Mouse (Mus musculus) liver, embryonic 15.5 days (tissue): Measurements from ENCODE around the gene Zfp668. TPM values are rescaled to one million over a fixed set of nuclear protein-coding genes. Genes with fewer than 3 reads are reported as not detected.

Experiments used
- ATAC-seq: fragments of 200-750 bp; cut with Nextera tagmentation; 2 replicates; pipeline ENCODE4 v1.8.0; 2017; ENCODE audit warnings: moderate number of reproducible peaks, mild to moderate bottlenecking, moderate library complexity; ENCODE audit not compliant: insufficient read depth
- H3K27ac ChIP-seq: fragments of 300-500 bp; sonication (generic); replicated peaks from 2 replicates; pipeline ENCODE4 v1.5.1; 2015; ENCODE audit warnings: mild to moderate bottlenecking, inconsistent platforms
- H3K27me3 ChIP-seq: fragments of 300-500 bp; sonication (generic); 2 replicates; pipeline ENCODE4 v1.6.1; 2015; ENCODE audit warnings: mild to moderate bottlenecking, inconsistent platforms
- H3K36me3 ChIP-seq: fragments of 300-500 bp; sonication (generic); replicated peaks from 2 replicates; pipeline ENCODE4 v1.6.1; 2015; ENCODE audit warnings: moderate library complexity, mild to moderate bottlenecking, inconsistent platforms
- H3K4me1 ChIP-seq: fragments of 300-500 bp; sonication (generic); replicated peaks from 2 replicates; pipeline ENCODE4 v1.6.1; 2015; ENCODE audit warnings: inconsistent platforms
- H3K4me2 ChIP-seq: fragments of 300-500 bp; sonication (generic); 2 replicates; pipeline ENCODE4 v1.6.1; 2015; ENCODE audit warnings: moderate library complexity, mild to moderate bottlenecking, inconsistent platforms
- H3K4me3 ChIP-seq: fragments of 300-500 bp; sonication (generic); replicated peaks from 2 replicates; pipeline ENCODE4 v1.5.1; 2015; ENCODE audit warnings: mild to moderate bottlenecking, inconsistent platforms
- H3K9ac ChIP-seq: fragments of 300-500 bp; sonication (generic); 2 replicates; pipeline ENCODE4 v1.6.1; 2015; ENCODE audit warnings: moderate library complexity, mild to moderate bottlenecking, inconsistent platforms
- H3K9me3 ChIP-seq: fragments of 300-500 bp; sonication (generic); replicated peaks from 2 replicates; pipeline ENCODE4 v1.6.1; 2016; ENCODE audit warnings: inconsistent platforms
- WGBS: fragments of 180-500 bp; shearing (Covaris S2); methylation state at CpG from one replicate; pipeline ENCODE4 v1.1.7; 2015; ENCODE audit warnings: mixed read lengths; ENCODE audit not compliant: insufficient replicate concordance; 5-methylcytosine and 5-hydroxymethylcytosine counted together
- polyA plus RNA-seq: library from polyadenylated mRNA; unstranded; fragments of >200 nt; fragmentation: Nextera tagmentation; extraction: Ambion mirVana; gene quantifications from 2 replicates; pipeline ENCODE4 v1.2.1, GENCODE M21; 2015

Gene Zfp668
- polyA plus RNA-seq, 1 experiment from 2014 or later, result 5.7 TPM

DNA sequence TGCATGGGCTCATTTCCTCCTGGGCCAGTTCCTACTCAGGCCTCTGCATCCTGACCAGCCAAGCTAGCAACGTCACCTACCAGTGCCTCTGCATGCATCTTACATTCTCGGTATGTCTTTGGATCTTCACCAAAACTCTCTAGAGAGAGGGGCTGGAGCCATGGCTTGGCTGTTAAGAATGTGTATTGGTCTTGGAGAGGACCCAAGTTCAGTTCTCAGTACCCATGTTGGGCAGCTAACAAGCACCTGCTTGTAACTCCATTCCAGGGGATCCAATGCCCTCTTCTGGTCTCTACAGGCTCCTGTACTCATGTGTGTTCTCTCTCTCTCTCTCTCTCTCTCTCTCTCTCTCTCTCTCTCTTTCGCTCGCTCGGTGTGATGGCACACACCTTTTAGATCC lies 58.9 kb downstream of the Zfp668 start:
- no peak overlapping the region for H3K4me3 ChIP-seq
- 77% methylated on average over 5 of the region's 5 CpGs for WGBS
- H3K4me2 ChIP-seq, result no peak overlapping the region
- H3K4me1 ChIP-seq, result peaks cover 20% of the 10 kb centered on the region
- no peak overlapping the region for H3K9ac ChIP-seq
- no peaks in the 10 kb centered on the region for H3K9me3 ChIP-seq
- H3K36me3 ChIP-seq, result no peaks in the 10 kb centered on the region
- ATAC-seq, result no peak
- H3K27me3 ChIP-seq, result peaks cover 1% of the 10 kb centered on the region; the same call in 1 of the 2 replicates
- no peak overlapping the region for H3K27ac ChIP-seq

DNA sequence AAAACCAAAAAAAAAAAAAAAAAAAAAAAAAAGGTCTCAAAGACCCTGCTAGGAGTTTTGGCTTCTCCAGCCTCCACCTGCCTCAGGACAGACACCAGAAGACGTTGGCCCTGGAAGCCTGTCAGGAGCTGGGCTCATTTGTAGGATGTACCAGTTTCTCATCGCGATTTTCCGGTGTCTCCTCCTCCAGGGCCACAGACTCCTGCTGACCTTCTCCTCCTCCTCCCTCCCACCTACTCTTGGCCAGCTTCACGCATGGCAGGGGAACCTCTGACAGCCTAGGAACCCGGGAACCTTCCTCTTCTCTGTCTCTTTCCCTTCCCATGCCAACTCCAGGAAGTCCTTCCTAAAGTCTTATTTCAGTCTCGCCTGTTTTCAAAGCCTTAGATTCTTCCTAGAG lies 59.6 kb downstream of the Zfp668 start:
- WGBS, result 63% methylated on average over 7 of the region's 7 CpGs
- Histone ChIP-seq H3K4me3 (no peak overlapping the region), H3K27ac (no peak overlapping the region), H3K27me3 (no peaks in the 10 kb centered on the region), H3K9ac (no peak overlapping the region), H3K4me1 (peaks cover 20% of the 10 kb centered on the region), H3K36me3 (no peaks in the 10 kb centered on the region), H3K9me3 (no peaks in the 10 kb centered on the region), H3K4me2 (no peak overlapping the region)
- ATAC-seq, result no peak

DNA sequence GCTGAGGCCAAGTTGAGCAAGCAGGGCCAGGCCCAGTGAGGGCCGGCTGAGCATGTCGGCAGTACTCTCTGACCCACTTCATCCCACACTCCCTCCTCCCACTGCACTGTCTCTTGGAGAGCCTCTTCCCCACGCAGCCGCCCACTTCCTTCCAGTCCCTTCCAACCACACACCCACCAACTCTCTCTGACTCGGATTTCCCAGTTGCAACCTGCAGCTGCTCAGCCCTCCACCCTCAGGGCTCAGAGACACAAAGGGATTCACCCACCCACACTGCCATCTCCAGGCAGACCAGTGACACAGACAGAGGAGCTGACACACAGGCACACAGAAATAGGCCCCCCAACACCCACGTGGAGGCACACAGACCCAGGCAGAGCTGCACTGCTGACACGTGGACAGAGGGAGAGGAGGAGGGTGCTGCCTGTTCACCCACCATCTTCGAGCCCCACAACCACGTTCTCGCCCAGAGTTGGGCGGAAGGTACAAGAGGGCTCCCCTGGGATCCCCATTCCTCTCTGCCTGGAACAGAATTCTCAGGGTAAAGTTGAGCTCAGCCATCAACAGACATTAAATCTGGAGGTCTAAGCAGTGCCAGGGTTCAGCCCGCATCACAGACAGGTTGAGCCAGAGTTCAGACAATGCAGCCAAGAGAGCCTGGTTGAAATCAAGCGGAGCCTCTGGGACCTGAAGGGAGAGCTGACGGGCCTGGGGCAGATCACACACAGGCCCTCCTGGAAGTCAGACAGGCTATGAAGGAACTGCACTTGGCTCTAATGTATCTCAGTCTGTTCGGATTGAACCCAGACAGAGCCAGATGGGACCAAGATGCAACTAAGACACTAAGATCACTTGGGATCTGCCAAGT lies 60.4 kb downstream of the Zfp668 start:
- no peak overlapping the region for H3K4me2 ChIP-seq
- H3K9ac ChIP-seq, result no peak overlapping the region
- no peaks in the 10 kb centered on the region for H3K27me3 ChIP-seq
- H3K4me1 ChIP-seq, result peaks cover 20% of the 10 kb centered on the region
- 44% methylated on average over 15 of the region's 15 CpGs for WGBS
- peak; percentile 43; the same call in 1 of the 2 replicates for ATAC-seq
- no peaks in the 10 kb centered on the region for H3K9me3 ChIP-seq
- no peak overlapping the region for H3K4me3 ChIP-seq
- H3K36me3 ChIP-seq, result no peaks in the 10 kb centered on the region
- H3K27ac ChIP-seq, result no peak overlapping the region

DNA sequence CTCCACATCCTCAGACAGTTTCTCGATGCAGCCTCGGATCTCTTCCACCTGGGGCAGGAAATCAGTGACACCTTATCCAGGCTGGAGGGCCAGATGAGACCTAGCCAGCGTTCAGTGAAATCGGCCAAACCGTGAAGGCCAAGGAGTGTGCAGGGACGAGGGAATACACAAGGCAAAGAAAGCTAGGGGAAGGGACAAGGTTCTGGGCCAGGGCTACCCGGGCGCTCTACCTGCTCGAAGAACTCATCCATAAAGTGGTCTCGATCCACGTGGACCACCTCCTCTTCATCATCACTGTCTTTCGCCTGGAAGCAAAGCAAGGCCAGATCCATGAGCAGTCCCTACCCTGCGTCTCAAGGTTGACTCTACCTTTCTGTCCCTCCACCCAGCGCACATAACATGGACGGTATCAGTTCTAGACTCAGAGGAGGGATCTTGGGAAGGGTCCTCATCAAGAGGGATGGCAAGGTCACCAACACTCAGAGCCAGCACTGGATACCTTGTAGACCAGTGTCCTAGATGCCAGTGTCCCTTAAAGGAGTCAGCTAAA lies 61.4 kb downstream of the Zfp668 start:
- WGBS, result 75% methylated on average over 15 of the region's 15 CpGs
- no peak overlapping the region for H3K4me3 ChIP-seq
- peaks cover 25% of the 10 kb centered on the region for H3K4me1 ChIP-seq
- H3K4me2 ChIP-seq, result peak overlapping the region; percentile 16; the same call in 1 of the 2 replicates
- H3K27ac ChIP-seq, result peak overlapping the region; percentile 71
- no peaks in the 10 kb centered on the region for H3K27me3 ChIP-seq
- H3K36me3 ChIP-seq, result no peaks in the 10 kb centered on the region
- H3K9ac ChIP-seq, result no peak overlapping the region
- H3K9me3 ChIP-seq, result no peaks in the 10 kb centered on the region
- no peak for ATAC-seq

DNA sequence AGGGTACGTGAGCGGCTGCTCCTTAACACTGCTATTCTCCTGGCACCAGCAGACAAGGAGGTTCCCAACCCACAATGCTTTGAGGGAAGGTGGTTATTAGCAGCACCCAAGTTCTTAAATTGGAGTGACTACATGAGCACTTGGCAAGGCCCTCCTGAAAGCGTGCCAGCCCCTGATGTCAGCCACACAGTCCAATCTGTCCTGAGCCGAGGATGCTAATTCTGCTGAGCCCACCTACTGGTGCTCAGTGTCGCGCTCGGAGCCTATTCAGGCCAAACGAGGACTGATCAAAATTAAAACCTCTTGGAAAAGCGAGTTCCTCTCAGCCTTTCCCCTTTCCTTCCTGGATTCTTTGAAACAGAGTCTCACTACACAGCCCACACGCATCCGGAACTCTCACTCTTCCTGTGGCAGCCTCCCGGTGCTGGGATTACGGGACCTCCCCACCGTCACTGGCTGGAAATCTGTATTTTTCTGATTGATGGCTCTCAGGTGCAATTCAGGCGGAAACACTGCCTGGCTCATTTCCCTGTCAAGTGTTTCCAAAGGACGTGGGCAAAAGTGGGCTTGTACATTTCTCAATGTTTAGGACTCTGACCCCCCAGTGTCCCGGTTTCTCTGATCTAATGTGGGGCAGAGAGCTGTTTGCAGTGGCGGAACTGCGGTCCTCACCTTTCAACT lies 62.2 kb downstream of the Zfp668 start:
- Histone ChIP-seq H3K9me3 (no peaks in the 10 kb centered on the region), H3K4me2 (peak overlapping the region; percentile 16; the same call in 1 of the 2 replicates), H3K27ac (peak overlapping the region; percentile 71), H3K27me3 (no peaks in the 10 kb centered on the region), H3K4me1 (peaks cover 29% of the 10 kb centered on the region), H3K36me3 (no peaks in the 10 kb centered on the region), H3K9ac (no peak overlapping the region), H3K4me3 (no peak overlapping the region)
- WGBS, result 69% methylated on average over 19 of the region's 19 CpGs
- ATAC-seq, result peak; percentile 26

DNA sequence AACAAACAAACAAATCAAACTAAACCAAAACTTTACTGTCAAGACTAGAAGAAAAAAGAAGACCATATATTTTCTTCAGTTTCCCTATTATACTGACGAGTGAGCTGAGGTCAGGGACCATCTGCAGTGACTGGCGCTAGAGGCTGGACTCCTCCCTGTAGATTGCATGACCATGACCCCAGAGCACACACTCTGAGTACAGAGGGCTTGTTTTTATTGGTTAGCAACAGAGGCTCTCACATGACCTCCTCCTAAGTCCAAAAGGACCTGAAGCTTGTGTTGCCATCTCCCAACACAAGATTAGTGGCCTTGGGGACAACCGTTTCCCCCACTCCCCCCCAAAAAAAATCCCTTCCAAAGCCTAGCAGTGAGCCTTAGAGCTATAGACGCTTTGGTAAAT lies 62.8 kb downstream of the Zfp668 start:
- Histone ChIP-seq H3K4me3 (no peak overlapping the region), H3K27me3 (no peaks in the 10 kb centered on the region), H3K36me3 (no peaks in the 10 kb centered on the region), H3K4me2 (0 out of 2 replicates have a peak overlapping the region, but pooled peaks have one; percentile 16), H3K9ac (no peak overlapping the region), H3K4me1 (peaks cover 35% of the 10 kb centered on the region), H3K27ac (peak overlapping the region; percentile 71), H3K9me3 (no peaks in the 10 kb centered on the region)
- WGBS, result 57% methylated on average over 4 of the region's 4 CpGs
- peak; percentile 48; the same call in 1 of the 2 replicates for ATAC-seq

Other genes with a start within 250 kb of the Zfp668 start
- 22.9 and 23.7 TPM in 2 replicates for gene Bcl7c, start 167.9 kb downstream of the Zfp668 start, polyA plus RNA-seq
- gene Ctf1, start 164.1 kb downstream of the Zfp668 start, polyA plus RNA-seq, result 2.7 and 2.8 TPM in 2 replicates
- gene Ctf2, start 144.7 kb downstream of the Zfp668 start, polyA plus RNA-seq, result 0.06 and 0.10 TPM in 2 replicates
- 2.8 and 2.9 TPM in 2 replicates for gene Fbxl19, start 132.3 kb downstream of the Zfp668 start, polyA plus RNA-seq
- gene Orai3, start 107.0 kb downstream of the Zfp668 start, polyA plus RNA-seq, result 11.0 and 13.1 TPM in 2 replicates
- 9.2 and 9.3 TPM in 2 replicates for gene Setd1a, start 100.2 kb downstream of the Zfp668 start, polyA plus RNA-seq
- not detected in 2 replicates for gene Gm49388, start 91.2 kb downstream of the Zfp668 start, polyA plus RNA-seq
- gene Hsd3b7, start 76.2 kb downstream of the Zfp668 start, polyA plus RNA-seq, result 55.9 and 75.3 TPM in 2 replicates
- gene Stx4a, start 52.5 kb downstream of the Zfp668 start, polyA plus RNA-seq, result 14.6 and 14.9 TPM in 2 replicates
- 0.43 and 0.44 TPM in 2 replicates for gene Stx1b, start 52.3 kb downstream of the Zfp668 start, polyA plus RNA-seq
- 3.8 and 5.0 TPM in 2 replicates for gene Zfp646, start 607 bp downstream of the Zfp668 start, polyA plus RNA-seq
- gene Prss53, start 14.1 kb upstream of the Zfp668 start, polyA plus RNA-seq, result 0.21 and 0.46 TPM in 2 replicates
- not detected in 2 replicates for gene Gm21974, start 18.6 kb upstream of the Zfp668 start, polyA plus RNA-seq
- 122 and 141 TPM in 2 replicates for gene Vkorc1, start 18.8 kb upstream of the Zfp668 start, polyA plus RNA-seq
- gene Bckdk, start 27.3 kb upstream of the Zfp668 start, polyA plus RNA-seq, result 51.5 and 59.2 TPM in 2 replicates
- gene Kat8, start 35.7 kb upstream of the Zfp668 start, polyA plus RNA-seq, result 15.0 TPM in 2 replicates
- gene Prss8, start 53.3 kb upstream of the Zfp668 start, polyA plus RNA-seq, result 13.9 and 17.4 TPM in 2 replicates
- gene Prss36, start 69.9 kb upstream of the Zfp668 start, polyA plus RNA-seq, result 2.7 and 3.3 TPM in 2 replicates
- gene Fus, start 90.6 kb upstream of the Zfp668 start, polyA plus RNA-seq, result 120 and 123 TPM in 2 replicates
- gene Pycard, start 117.0 kb upstream of the Zfp668 start, polyA plus RNA-seq, result 24.9 and 29.1 TPM in 2 replicates
- gene Trim72, start 127.1 kb upstream of the Zfp668 start, polyA plus RNA-seq, result 0.25 and 0.38 TPM in 2 replicates
- 6.0 TPM in 2 replicates for gene Itgam, start 185.8 kb upstream of the Zfp668 start, polyA plus RNA-seq
- gene Gm49368, start 185.9 kb upstream of the Zfp668 start, polyA plus RNA-seq, result 0.20 TPM in 1 of 2 replicates, not detected in the other